9 mouse cellular contexts compared by ENCODE assay signal in the genomic region with DNA sequence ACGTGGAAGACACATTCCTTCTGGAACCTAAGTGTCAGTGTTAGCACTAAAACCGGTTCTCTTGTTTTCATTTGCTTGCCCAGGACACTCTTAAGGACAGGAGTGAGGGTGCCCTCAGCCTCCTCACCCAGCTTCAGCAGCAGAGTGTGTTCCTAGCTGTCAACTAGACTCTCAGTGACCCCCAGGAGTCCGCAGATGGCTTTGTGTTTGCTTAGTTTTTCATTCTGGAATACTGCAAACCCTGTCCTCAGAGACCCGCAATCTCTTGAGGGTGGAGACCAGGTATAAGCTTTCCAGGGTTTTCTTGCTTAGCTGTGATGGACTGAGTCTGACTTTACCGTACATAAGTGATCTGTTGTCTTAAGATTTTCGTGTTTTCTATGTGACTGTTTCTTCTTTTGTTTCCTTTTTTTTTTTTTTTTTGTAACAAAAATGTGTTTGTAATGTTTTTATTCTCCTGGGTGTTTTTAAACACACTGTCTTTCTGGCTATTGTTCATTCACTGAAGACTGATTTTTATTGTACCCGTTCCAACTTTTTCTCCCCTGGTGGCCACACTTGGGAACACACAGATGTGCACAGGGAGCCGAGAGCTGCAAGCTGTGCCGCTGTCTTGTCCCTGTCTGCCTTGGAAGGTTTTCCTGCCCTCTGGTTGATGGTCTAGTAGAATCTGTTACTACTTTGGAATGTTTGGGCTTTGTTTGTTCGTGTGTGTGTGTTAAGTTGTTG. TPM values are rescaled to one million over a fixed set of nuclear protein-coding genes. Genes with fewer than 3 reads are reported as not detected.
DNase-seq lines count a peak whose midpoint lies in the region; ATAC-seq lines count a peak whose summit lies in the region.
"Had no signal": no experiment of that assay in that cellular context is flagged by ENCODE, and none has a peak within 500 bp of the region (broad histone marks: within the 10 kb centered on the region; RNA-seq: fewer than 3 reads in every experiment).

No protein-coding gene starts in this region.

- H3K4me2 ChIP-seq in midbrain, embryonic 14.5 days (ENCODE audit: low read length), result no peak overlapping the region
- no peak overlapping the region for H3K4me2 ChIP-seq in midbrain, embryonic 15.5 days
- H3K4me2 ChIP-seq in forebrain, embryonic 16.5 days (ENCODE audit: low read length), result no peak overlapping the region
- H3K4me2 ChIP-seq: midbrain, embryonic 12.5 days had no signal

- no peak overlapping the region for H3K9ac ChIP-seq in midbrain, embryonic 14.5 days (replicated peaks; ENCODE audit: low read length)
- no peak overlapping the region for H3K9ac ChIP-seq in midbrain, embryonic 15.5 days
- no peak overlapping the region for H3K9ac ChIP-seq in forebrain, embryonic 16.5 days (replicated peaks; ENCODE audit: low read depth, low read length)
- H3K9ac ChIP-seq: midbrain, embryonic 12.5 days had no signal

- WGBS in midbrain, embryonic 14.5 days, result 62% methylated on average over 10 of the region's 10 CpGs
- WGBS in midbrain, embryonic 15.5 days, result 57% methylated on average over 10 of the region's 10 CpGs
- 65% methylated on average over 10 of the region's 10 CpGs for WGBS in embryonic facial prominence, embryonic 10.5 days
- WGBS in forebrain, embryonic 16.5 days, result 57% methylated on average over 10 of the region's 10 CpGs

- no peaks in the 10 kb centered on the region for H3K4me1 ChIP-seq in midbrain, embryonic 14.5 days (ENCODE audit: control insufficient read depth, insufficient read depth, low read length)
- H3K4me1 ChIP-seq in midbrain, embryonic 15.5 days, result peaks cover 9% of the 10 kb centered on the region; the same call in 1 of the 2 replicates
- peaks cover 19% of the 10 kb centered on the region for H3K4me1 ChIP-seq in embryonic facial prominence, embryonic 10.5 days
- peaks cover 14% of the 10 kb centered on the region for H3K4me1 ChIP-seq in forebrain, embryonic 16.5 days (replicated peaks; ENCODE audit: control insufficient read depth, insufficient read depth, low read length)

- DNase-seq in cerebellum, postnatal 10 days, result peak; percentile 40 to 56
- DNase-seq in cerebellum, adult 9-11 months, result no peak
- peak; percentile 58 for DNase-seq in midbrain, embryonic 14.5 days
- peak; percentile 41 for DNase-seq in embryonic facial prominence, embryonic 10.5 days (ENCODE audit: low spot score)
- peak; percentile 61 to 71 for DNase-seq in kidney, postnatal 25 days
- DNase-seq in skeletal muscle tissue, adult 2 months (ENCODE audit: low read depth, low spot score), result peak; percentile 27

- no peaks in the 10 kb centered on the region for H3K27me3 ChIP-seq in midbrain, embryonic 14.5 days (ENCODE audit: control insufficient read depth, insufficient read depth, low read length)
- H3K27me3 ChIP-seq in midbrain, embryonic 15.5 days (replicated peaks), result no peaks in the 10 kb centered on the region
- no peaks in the 10 kb centered on the region for H3K27me3 ChIP-seq in embryonic facial prominence, embryonic 10.5 days (replicated peaks; ENCODE audit: low read depth, poor library complexity, severe bottlenecking)
- no peaks in the 10 kb centered on the region for H3K27me3 ChIP-seq in forebrain, embryonic 16.5 days (replicated peaks; ENCODE audit: control insufficient read depth, insufficient read depth, low read length)
- H3K27me3 ChIP-seq: midbrain, embryonic 12.5 days had no signal

- no peaks in the 10 kb centered on the region for H3K9me3 ChIP-seq in midbrain, embryonic 14.5 days (ENCODE audit: control insufficient read depth, low read length)
- H3K9me3 ChIP-seq in midbrain, embryonic 15.5 days, result no peaks in the 10 kb centered on the region
- no peaks in the 10 kb centered on the region for H3K9me3 ChIP-seq in embryonic facial prominence, embryonic 10.5 days
- no peaks in the 10 kb centered on the region for H3K9me3 ChIP-seq in forebrain, embryonic 16.5 days (ENCODE audit: control insufficient read depth, low read length)
- H3K9me3 ChIP-seq: midbrain, embryonic 12.5 days had no signal

- H3K27ac ChIP-seq in midbrain, embryonic 14.5 days (replicated peaks; ENCODE audit: low read depth, low read length), result no peak overlapping the region
- no peak overlapping the region for H3K27ac ChIP-seq in midbrain, embryonic 15.5 days
- no peak overlapping the region for H3K27ac ChIP-seq in embryonic facial prominence, embryonic 10.5 days (replicated peaks)
- H3K27ac ChIP-seq in forebrain, embryonic 16.5 days (ENCODE audit: low read length), result no peak overlapping the region
- H3K27ac ChIP-seq: midbrain, embryonic 12.5 days had no signal

- no peaks in the 10 kb centered on the region for H3K36me3 ChIP-seq in midbrain, embryonic 14.5 days (ENCODE audit: control insufficient read depth, insufficient read depth, low read length)
- no peaks in the 10 kb centered on the region for H3K36me3 ChIP-seq in midbrain, embryonic 15.5 days (replicated peaks)
- no peaks in the 10 kb centered on the region for H3K36me3 ChIP-seq in embryonic facial prominence, embryonic 10.5 days (replicated peaks)
- no peaks in the 10 kb centered on the region for H3K36me3 ChIP-seq in forebrain, embryonic 16.5 days (ENCODE audit: control insufficient read depth, insufficient read depth)
- H3K36me3 ChIP-seq: midbrain, embryonic 12.5 days had no signal

- H3K4me3 ChIP-seq in midbrain, embryonic 14.5 days (replicated peaks; ENCODE audit: low read depth, low read length), result no peak overlapping the region
- no peak overlapping the region for H3K4me3 ChIP-seq in midbrain, embryonic 15.5 days
- no peak overlapping the region for H3K4me3 ChIP-seq in embryonic facial prominence, embryonic 10.5 days
- no peak overlapping the region for H3K4me3 ChIP-seq in forebrain, embryonic 16.5 days (replicated peaks; ENCODE audit: low read length)
- H3K4me3 ChIP-seq: midbrain, embryonic 12.5 days had no signal

- ATAC-seq in midbrain, embryonic 14.5 days (ENCODE audit: low FRiP score, low TSS enrichment), result no peak
- ATAC-seq in midbrain, embryonic 15.5 days (replicated peaks), result no peak
- no peak for ATAC-seq in forebrain, embryonic 16.5 days

RNA-seq across cellular contexts. Expression of gene Inip, which starts 40.6 kb away (rescaled TPM):
- polyA plus RNA-seq in midbrain, embryonic 14.5 days (2014; fragmentation: Nextera tagmentation; extraction: Ambion mirVana), result 55.7 and 64.6 TPM in 2 replicates
- polyA plus RNA-seq in midbrain, embryonic 15.5 days (2015; fragmentation: Nextera tagmentation; extraction: Ambion mirVana), result 55.4 and 61.4 TPM in 2 replicates
- 91.2 and 92.7 TPM in 2 replicates for polyA plus RNA-seq in embryonic facial prominence, embryonic 10.5 days (2016; fragmentation: Nextera tagmentation; extraction: Ambion mirVana)
- 73.6 and 81.3 TPM in 2 replicates for polyA plus RNA-seq in forebrain, embryonic 16.5 days (2015; fragmentation: Nextera tagmentation; extraction: Ambion mirVana)

RNA-seq across cellular contexts. Expression of gene Snx30, which starts 44.8 kb away (rescaled TPM):
- polyA plus RNA-seq in midbrain, embryonic 14.5 days (2014; fragmentation: Nextera tagmentation; extraction: Ambion mirVana), result 22.7 and 23.4 TPM in 2 replicates
- polyA plus RNA-seq in midbrain, embryonic 15.5 days (2015; fragmentation: Nextera tagmentation; extraction: Ambion mirVana), result 20.5 and 22.4 TPM in 2 replicates
- polyA plus RNA-seq in embryonic facial prominence, embryonic 10.5 days (2016; fragmentation: Nextera tagmentation; extraction: Ambion mirVana), result 6.4 and 7.9 TPM in 2 replicates
- polyA plus RNA-seq in forebrain, embryonic 16.5 days (2015; fragmentation: Nextera tagmentation; extraction: Ambion mirVana), result 8.5 and 8.9 TPM in 2 replicates
